Mouse (Mus musculus): ENCODE results near the gene Fmc1. TPM values are rescaled to one million over a fixed set of nuclear protein-coding genes. Genes with fewer than 3 reads are reported as not detected.

Gene Fmc1
- total RNA-seq, 4 experiments from 2014 or later, result 140 to 186 (median 166) TPM

DNA sequence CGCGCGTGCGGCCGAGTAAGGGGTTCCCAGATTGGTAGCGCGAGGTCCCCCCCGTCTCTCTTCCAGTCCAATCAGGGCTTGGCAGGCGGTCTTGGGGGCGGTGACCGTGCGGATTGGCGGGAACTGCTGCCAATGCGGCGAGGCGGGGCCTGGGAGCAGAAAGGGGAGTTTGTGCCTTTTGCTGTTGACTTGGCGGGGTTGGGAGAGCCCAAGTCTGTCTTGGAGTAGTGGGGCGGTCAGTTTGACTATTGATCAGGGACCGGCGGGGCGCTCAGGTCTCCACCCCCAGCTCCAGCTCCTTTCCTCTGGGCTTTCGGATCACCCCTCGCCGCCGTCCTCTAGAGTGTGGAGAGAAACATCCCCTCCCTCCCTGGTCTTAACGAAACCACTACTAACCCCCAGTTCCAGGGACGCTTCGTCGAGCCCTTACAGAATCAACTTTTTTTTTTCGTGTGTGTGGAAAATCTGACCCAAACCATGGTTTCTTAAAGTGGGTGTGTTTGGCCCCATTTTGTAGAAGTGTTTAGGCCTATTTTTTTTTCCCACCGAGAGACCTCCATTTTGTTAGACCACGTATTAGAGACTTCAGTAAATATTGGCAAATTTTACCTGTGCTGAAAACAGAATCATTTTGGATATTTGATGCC, 18.8 kb downstream of the Fmc1 start:
- DNase-seq (ENCODE audit: low spot score in 2 of 2), result peak; percentile 98

DNA sequence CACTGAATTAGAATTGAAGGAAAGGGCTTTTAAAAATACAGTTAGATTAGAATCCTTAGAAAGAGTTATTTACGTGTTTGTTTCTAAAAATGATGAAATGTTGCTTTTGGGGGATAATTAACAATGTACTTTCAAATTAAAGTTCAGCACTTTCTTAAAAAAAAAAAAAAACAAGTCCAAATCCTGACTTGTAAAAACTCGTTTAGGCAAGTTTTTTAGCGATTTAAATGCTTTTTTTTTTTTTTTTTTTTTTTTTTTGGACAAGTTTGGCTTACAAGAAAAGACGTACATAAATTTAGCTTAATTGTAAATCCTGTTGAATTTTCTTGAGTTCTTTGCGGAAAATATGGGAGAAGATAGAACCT, 19.3 kb downstream of the Fmc1 start:
- no peak for DNase-seq (ENCODE audit: low spot score in 2 of 2)

DNA sequence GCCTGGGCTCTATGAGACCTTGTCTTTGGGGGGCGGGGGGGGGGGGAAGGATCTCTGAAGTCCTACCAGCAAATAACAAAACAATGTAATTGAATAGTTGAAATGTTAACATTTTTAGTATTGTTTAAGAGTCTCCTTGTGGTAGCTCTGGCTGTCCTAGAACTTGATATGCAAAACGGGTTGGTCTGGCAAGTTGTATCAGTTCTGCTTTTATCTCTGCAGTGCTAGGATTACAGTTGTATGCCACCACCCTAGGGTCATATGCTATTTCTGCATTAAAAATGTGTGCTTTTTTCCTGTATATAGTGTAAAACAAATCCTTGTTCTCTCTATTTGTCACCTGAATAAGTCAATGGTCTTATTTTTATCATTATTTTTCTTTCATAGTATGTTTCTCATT, 42.8 kb downstream of the Fmc1 start:
- no peak for DNase-seq (ENCODE audit: low spot score in 2 of 2)

DNA sequence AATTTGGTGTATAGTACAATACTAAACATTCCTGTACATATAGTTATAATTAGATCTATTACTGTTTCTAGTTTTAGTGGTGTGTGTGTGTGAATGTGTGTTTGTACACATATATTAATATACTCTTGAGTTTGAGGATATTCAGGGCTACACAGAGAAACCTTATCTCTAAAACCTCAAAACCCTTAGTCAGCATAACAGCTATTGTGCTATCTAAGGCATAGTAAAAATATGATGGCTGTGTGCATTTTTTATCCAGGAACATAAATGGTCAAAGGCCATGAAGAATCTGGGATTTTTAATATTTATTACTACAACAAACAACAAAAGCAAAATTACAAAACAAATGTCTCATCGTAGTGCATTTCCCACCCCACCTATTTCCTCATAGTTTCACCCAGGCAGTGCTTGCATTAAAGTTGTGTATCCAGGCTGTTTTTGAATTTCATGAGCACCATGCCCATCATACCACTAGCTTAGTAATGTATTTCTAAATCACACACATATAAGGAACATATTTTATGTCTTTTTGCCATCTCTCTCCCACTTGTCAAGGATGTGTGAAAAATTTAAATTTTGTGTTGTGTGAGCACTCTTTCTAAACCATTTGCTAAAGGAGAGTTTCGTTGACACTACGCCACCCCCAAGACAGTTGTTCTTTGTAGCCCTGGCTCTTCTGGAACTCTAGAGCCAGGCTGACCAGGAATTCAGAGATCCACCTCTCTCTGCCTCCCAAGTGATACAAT, 47.0 kb downstream of the Fmc1 start:
- DNase-seq (ENCODE audit: low spot score in 2 of 2), result no peak

DNA sequence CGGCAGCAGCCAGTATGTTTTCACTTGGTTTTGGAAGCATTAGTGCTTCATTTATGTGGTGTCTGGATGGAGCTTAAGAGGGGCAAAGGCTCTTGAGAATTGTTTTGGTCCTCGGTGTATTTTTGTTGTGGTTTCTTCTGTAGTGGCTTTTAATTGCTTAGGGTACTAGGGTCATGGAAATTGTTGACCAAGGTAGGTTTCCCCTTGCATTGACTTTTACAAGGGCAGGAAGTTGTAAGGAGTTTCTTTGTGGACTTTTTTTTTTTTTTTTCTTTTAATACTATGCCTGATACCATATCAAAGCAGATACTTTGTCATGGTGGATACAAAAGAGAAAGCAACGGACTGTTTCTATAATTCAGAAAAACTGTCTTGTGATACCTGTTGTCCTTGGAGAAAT, 48.4 kb downstream of the Fmc1 start:
- no peak for DNase-seq (ENCODE audit: low spot score in 2 of 2)

Small RNAs within 50 kb of the gene (microRNA-seq; reads per million reads assigned to microRNA genes)
- gene Mir7670, result not detected

Other genes starting within 250 kb of the Fmc1 start
- under 1 TPM; 0.16 to 0.45 (median 0.18) TPM for gene Zc3hav1l, start 234.2 kb upstream of the Fmc1 start, total RNA-seq (2022)
- 1 to 10 TPM; 5.4 to 7.5 (median 6.2) TPM for gene Zc3hav1, start 178.9 kb upstream of the Fmc1 start, total RNA-seq (2022)
- gene Ttc26, start 152.0 kb upstream of the Fmc1 start, total RNA-seq (2022), result 1 to 10 TPM in 2 of 4 experiments, under 1 TPM in 2; 0.48 to 2.7 (median 1.4) TPM
- gene Ubn2, start 99.6 kb upstream of the Fmc1 start, total RNA-seq (2022), result 10 to 100 TPM; 19.7 to 25.3 (median 22.7) TPM
- 100 to 1,000 TPM in 2 of 4 experiments, 10 to 100 TPM in 2; 85.1 to 106 (median 96.3) TPM for gene Luc7l2, start 17.8 kb downstream of the Fmc1 start, total RNA-seq (2022)
- under 1 TPM in 2 of 4 experiments, not detected in 2; 0.10 to 0.13 TPM for gene Klrg2, start 103.7 kb downstream of the Fmc1 start, total RNA-seq (2022)
- under 1 TPM in 2 of 4 experiments, not detected in 2; 0.22 to 0.27 TPM for gene Clec2l, start 129.6 kb downstream of the Fmc1 start, total RNA-seq (2022)